ENCODE assay signal across 7 mouse cellular contexts in the genomic region with DNA sequence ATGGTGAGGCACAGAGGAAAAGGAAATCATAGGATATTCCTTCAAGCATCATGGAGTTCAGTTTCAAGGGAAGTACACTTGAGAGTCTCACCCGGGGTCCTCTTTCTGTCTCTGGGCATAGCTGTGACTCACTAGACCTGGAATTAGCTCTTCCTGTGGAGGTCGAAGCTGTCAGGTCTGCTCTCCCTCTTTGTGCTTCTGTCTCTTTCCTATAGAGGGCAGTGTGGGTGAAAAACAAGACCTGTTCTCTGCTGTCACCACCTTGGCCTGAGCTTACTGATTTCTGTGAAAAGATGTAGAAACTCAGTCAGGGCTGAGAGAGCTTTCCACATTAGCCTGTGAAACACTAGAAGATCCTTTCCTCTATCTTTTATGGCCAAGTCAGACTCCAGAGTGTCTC. TPM values are rescaled to one million over a fixed set of nuclear protein-coding genes. Genes with fewer than 3 reads are reported as not detected.
DNase-seq lines count a peak whose midpoint lies in the region; ATAC-seq and TF ChIP-seq lines count a peak whose summit lies in the region.

No protein-coding gene starts in this region.

- 23% methylated on average over 2 of the region's 2 CpGs for WGBS in liver, postnatal 0 days (ENCODE audit: insufficient replicate concordance)
- WGBS in liver, embryonic 12.5 days (ENCODE audit: insufficient replicate concordance): 30% methylated on average over 2 of the region's 2 CpGs
- 30% methylated on average over 2 of the region's 2 CpGs for whole genome bisulfite sequencing in embryonic facial prominence, embryonic 15.5 days

- H3K27ac ChIP-seq in liver, postnatal 0 days (ENCODE audit: low read depth): no peak overlapping the region
- H3K27ac ChIP-seq in liver, embryonic 12.5 days: no peak overlapping the region; the same call in 1 of the 2 replicates
- peak overlapping the region; percentile 35; the same call in 1 of the 2 replicates for H3K27ac ChIP-seq in embryonic facial prominence, embryonic 15.5 days (replicated peaks)

- no peak overlapping the region for H3K9ac ChIP-seq in liver, postnatal 0 days (replicated peaks)
- H3K9ac ChIP-seq in liver, embryonic 12.5 days: no peak overlapping the region
- no peak overlapping the region for H3K9ac ChIP-seq in embryonic facial prominence, embryonic 15.5 days

- H3K4me2 ChIP-seq in liver, postnatal 0 days (ENCODE audit: low read depth, low read length): no peak overlapping the region
- H3K4me2 ChIP-seq in liver, embryonic 12.5 days: no peak overlapping the region
- no peak overlapping the region for H3K4me2 ChIP-seq in embryonic facial prominence, embryonic 15.5 days (replicated peaks)

- no peak for TF ChIP-seq EP300 in liver, postnatal 0 days (IDR thresholded peaks at IDR 0.05; ENCODE audit: low read depth)

- peak; percentile 67 for TF ChIP-seq CTCF in liver, postnatal 0 days (IDR thresholded peaks at IDR 0.05; ENCODE audit: low read depth)

- H3K4me1 ChIP-seq in liver, postnatal 0 days (ENCODE audit: insufficient read depth): no peaks in the 10 kb centered on the region
- 0 out of 2 replicates have a peak, but pooled peaks cover 3% of the 10 kb centered on the region for H3K4me1 ChIP-seq in liver, embryonic 12.5 days
- peaks cover 15% of the 10 kb centered on the region; the same call in 1 of the 2 replicates for H3K4me1 ChIP-seq in embryonic facial prominence, embryonic 15.5 days

- peaks cover 13% of the 10 kb centered on the region; the same call in 1 of the 2 replicates for H3K36me3 ChIP-seq in liver, postnatal 0 days (replicated peaks; ENCODE audit: insufficient read depth, low read length)
- H3K36me3 ChIP-seq in liver, embryonic 12.5 days: peaks cover 11% of the 10 kb centered on the region; the same call in 1 of the 2 replicates
- peaks cover 7% of the 10 kb centered on the region; the same call in 1 of the 2 replicates for H3K36me3 ChIP-seq in embryonic facial prominence, embryonic 15.5 days

- H3K9me3 ChIP-seq in liver, postnatal 0 days (ENCODE audit: low read length): no peaks in the 10 kb centered on the region
- H3K9me3 ChIP-seq in liver, embryonic 12.5 days (replicated peaks): no peaks in the 10 kb centered on the region
- no peaks in the 10 kb centered on the region for H3K9me3 ChIP-seq in embryonic facial prominence, embryonic 15.5 days (replicated peaks)

- peak; percentile 61 for ATAC-seq in liver, postnatal 0 days
- no peak for ATAC-seq in liver, embryonic 12.5 days
- ATAC-seq in embryonic facial prominence, embryonic 15.5 days (ENCODE audit: insufficient number of reproducible peaks, low FRiP score, low TSS enrichment, low read depth): no peak

- H3K27me3 ChIP-seq in liver, postnatal 0 days (ENCODE audit: insufficient read depth, low read length): no peaks in the 10 kb centered on the region
- no peaks in the 10 kb centered on the region for H3K27me3 ChIP-seq in liver, embryonic 12.5 days (replicated peaks)
- no peaks in the 10 kb centered on the region for H3K27me3 ChIP-seq in embryonic facial prominence, embryonic 15.5 days

- no peak overlapping the region for H3K4me3 ChIP-seq in liver, postnatal 0 days (ENCODE audit: low read depth, low read length)
- H3K4me3 ChIP-seq in liver, embryonic 12.5 days: no peak overlapping the region
- H3K4me3 ChIP-seq in embryonic facial prominence, embryonic 15.5 days (replicated peaks): no peak overlapping the region

- no peak for DNase-seq in liver, postnatal 0 days
- peak; percentile 60 for DNase-seq in T-cell, adult 2 months (ENCODE audit: low spot score)
- DNase-seq in kidney, postnatal 36 days: peak; percentile 46 to 67
- DNase-seq in thymus, postnatal 0 days (ENCODE audit: low spot score): peak; percentile 69
- DNase-seq in layer of hippocampus, adult 9-10 months (ENCODE audit: low spot score): no peak

RNA-seq across cellular contexts. Expression of gene Apoa1, which starts 43.2 kb away (rescaled TPM):
- polyA plus RNA-seq in liver, postnatal 0 days (2015; fragmentation: Nextera tagmentation; extraction: Ambion mirVana): 27,203 and 27,647 TPM in 2 replicates
- 1,440 and 1,454 TPM in 2 replicates for polyA plus RNA-seq in liver, embryonic 12.5 days (2016; fragmentation: Nextera tagmentation; extraction: Ambion mirVana)
- polyA plus RNA-seq in embryonic facial prominence, embryonic 15.5 days (2015; fragmentation: Nextera tagmentation; extraction: Ambion mirVana): 1.2 and 2.1 TPM in 2 replicates
- polyA plus RNA-seq in thymus, postnatal 0 days (2015; fragmentation: Nextera tagmentation; extraction: Ambion mirVana): 5.4 and 7.0 TPM in 2 replicates

RNA-seq across cellular contexts. Expression of gene Apoc3, which starts 50.2 kb away (rescaled TPM):
- polyA plus RNA-seq in liver, postnatal 0 days (2015; fragmentation: Nextera tagmentation; extraction: Ambion mirVana): 453 and 541 TPM in 2 replicates
- polyA plus RNA-seq in liver, embryonic 12.5 days (2016; fragmentation: Nextera tagmentation; extraction: Ambion mirVana): 2.1 and 2.4 TPM in 2 replicates
- polyA plus RNA-seq in embryonic facial prominence, embryonic 15.5 days (2015; fragmentation: Nextera tagmentation; extraction: Ambion mirVana): not detected in 2 replicates
- polyA plus RNA-seq in thymus, postnatal 0 days (2015; fragmentation: Nextera tagmentation; extraction: Ambion mirVana): 1.3 and 1.4 TPM in 2 replicates

RNA-seq across cellular contexts. Expression of gene Apoa4, which starts 55.3 kb away (rescaled TPM):
- polyA plus RNA-seq in liver, postnatal 0 days (2015; fragmentation: Nextera tagmentation; extraction: Ambion mirVana): 256 and 423 TPM in 2 replicates
- not detected in 2 replicates for polyA plus RNA-seq in liver, embryonic 12.5 days (2016; fragmentation: Nextera tagmentation; extraction: Ambion mirVana)
- 0.12 and 0.43 TPM in 2 replicates for polyA plus RNA-seq in embryonic facial prominence, embryonic 15.5 days (2015; fragmentation: Nextera tagmentation; extraction: Ambion mirVana)
- polyA plus RNA-seq in thymus, postnatal 0 days (2015; fragmentation: Nextera tagmentation; extraction: Ambion mirVana): 2.9 TPM in 2 replicates

Comparison
In these comparisons a context has a peak if more than half of its experiments do, and no peak if none do; other contexts are left out.
1. RNA of gene Apoc3, which starts 50.2 kb away (polyA plus RNA-seq): 453 to 541 TPM in liver, postnatal 0 days; 2.1 to 2.4 TPM in liver, embryonic 12.5 days, 1.3 to 1.4 TPM in thymus, postnatal 0 days and not detected in embryonic facial prominence, embryonic 15.5 days; every median in the first group is over 100 times any median in the second.
2. RNA of gene Apoa4, which starts 55.3 kb away (polyA plus RNA-seq): 256 to 423 TPM in liver, postnatal 0 days; 2.9 TPM in thymus, postnatal 0 days, 0.12 to 0.43 TPM in embryonic facial prominence, embryonic 15.5 days and not detected in liver, embryonic 12.5 days; every median in the first group is over 10 times any median in the second.
3. DNase-seq: peak in T-cell, adult 2 months (single experiment), kidney, postnatal 36 days (2 of 2) and thymus, postnatal 0 days (single experiment); none in liver, postnatal 0 days (single experiment) and layer of hippocampus, adult 9-10 months (single experiment).
4. RNA of gene Apoa1, which starts 43.2 kb away (polyA plus RNA-seq): 27,203 to 27,647 TPM in liver, postnatal 0 days and 1,440 to 1,454 TPM in liver, embryonic 12.5 days; 5.4 to 7.0 TPM in thymus, postnatal 0 days and 1.2 to 2.1 TPM in embryonic facial prominence, embryonic 15.5 days; every median in the first group is over 100 times any median in the second.